Mouse (Mus musculus) retina, embryonic 14.5 days (tissue): Measurements from ENCODE around the gene Sertm1.

Experiments
- DNase-seq: peaks from one replicate; pipeline ENCODE4 v3.0.0-alpha.2; 2015; ENCODE audit warnings: low spot score

Gene Sertm1

GRCm38 (mm10) chr3:54915643-54916071 is at the start of gene Sertm1:
Gene Sertm1 (minus strand): TSS chr3:54915887.
- peak; percentile 80 for DNase-seq

GRCm38 (mm10) chr3:54964948-54965506 is 49.3 kb upstream of the Sertm1 start:
- DNase-seq = no peak

- DNase-seq = peak; percentile 4
Measured at GRCm38 (mm10) chr3:54943067-54943810, 27.6 kb upstream of the Sertm1 start.

- DNase-seq = no peak
Measured at GRCm38 (mm10) chr3:54934535-54934934, 18.8 kb upstream of the Sertm1 start.

- no peak for DNase-seq
Measured at GRCm38 (mm10) chr3:54932599-54932998, 16.9 kb upstream of the Sertm1 start.

- DNase-seq = no peak
Measured at GRCm38 (mm10) chr3:54920425-54920824, 4.7 kb upstream of the Sertm1 start.

GRCm38 (mm10) chr3:54914845-54915642 is 643 bp downstream of the Sertm1 start:
- DNase-seq = peak; percentile 11

- DNase-seq = no peak
Measured at GRCm38 (mm10) chr3:54908878-54909277, 6.8 kb downstream of the Sertm1 start.

- no peak for DNase-seq
Measured at GRCm38 (mm10) chr3:54897974-54898373, 17.7 kb downstream of the Sertm1 start.

GRCm38 (mm10) chr3:54894891-54895290 is 20.8 kb downstream of the Sertm1 start:
- DNase-seq = no peak

- no peak for DNase-seq
Measured at GRCm38 (mm10) chr3:54892218-54892617, 23.5 kb downstream of the Sertm1 start.

- no peak for DNase-seq
Measured at GRCm38 (mm10) chr3:54886501-54886900, 29.2 kb downstream of the Sertm1 start.
